Mouse (Mus musculus) erythroblast, adult 5-6 weeks (primary cell): ENCODE results near the gene Olfr1175-ps. TPM values are rescaled to one million over a fixed set of nuclear protein-coding genes. Genes with fewer than 3 reads are reported as not detected.

ENCODE experiments used
- ATAC-seq: replicated peaks from 2 replicates; pipeline ENCODE4 v1.8.0; 2016; ENCODE audit warnings: moderate number of reproducible peaks, mild to moderate bottlenecking, moderate TSS enrichment, inconsistent platforms; ENCODE audit not compliant: poor library complexity, low FRiP score, severe bottlenecking
- total RNA-seq, 2 experiments: library from RNA; stranded (forward) in 1 of 2; stranded (reverse) in 1 of 2; fragments of 150-400 nt in 1 of 2; fragments of 200-764, 138-1000 nt in 1 of 2; gene quantifications; 2 replicates each; pipeline versions ENCODE4 v1.2.3 to v1.2.4; 2015 to 2017; ENCODE audit warnings: low replicate concordance in 2 of 2

Olfr1175-ps gene
- not detected in 2 replicates for total RNA-seq (2015; ENCODE audit: low replicate concordance)
- not detected in 2 replicates for total RNA-seq (2017; ENCODE audit: low replicate concordance)

GRCm38 (mm10) chr2:88327115-88327514, at the start of gene Olfr1175-ps:
Olfr1175-ps (minus strand) TSS chr2:88327215.
- ATAC-seq: no peak

- no peak for ATAC-seq
These were observed 29.3 kb upstream of the Olfr1175-ps start for GRCm38 (mm10) chr2:88356304-88356703.

GRCm38 (mm10) chr2:88346392-88346791, 19.4 kb upstream of the Olfr1175-ps start, which contains the start of gene Olfr1177-ps:
Olfr1177-ps (minus strand) TSS chr2:88346492.
- no peak for ATAC-seq

GRCm38 (mm10) chr2:88336421-88336820, 9.4 kb upstream of the Olfr1175-ps start, which contains the start of gene Olfr1176:
Olfr1176 (plus strand) TSS chr2:88336721.
- no peak for ATAC-seq

GRCm38 (mm10) chr2:88315035-88315434, 12.0 kb downstream of the Olfr1175-ps start, which contains the start of gene Olfr1174-ps:
Olfr1174-ps (minus strand) TSS chr2:88315135.
- no peak for ATAC-seq

- no peak for ATAC-seq
These were observed 47.2 kb downstream of the Olfr1175-ps start, which contains the start of gene Olfr1173 for GRCm38 (mm10) chr2:88279775-88280174. Olfr1173 (minus strand) TSS chr2:88279875.

Other genes with a start within 250 kb of the Olfr1175-ps start
- gene Olfr1164, start 233.2 kb downstream of the Olfr1175-ps start, total RNA-seq (2015; ENCODE audit: low replicate concordance): not detected in 2 replicates
- not detected in 2 replicates for gene Olfr1164, start 233.2 kb downstream of the Olfr1175-ps start, total RNA-seq (2017; ENCODE audit: low replicate concordance)
- gene Olfr1166, start 198.9 kb downstream of the Olfr1175-ps start, total RNA-seq (2015; ENCODE audit: low replicate concordance): not detected in 2 replicates
- gene Olfr1166, start 198.9 kb downstream of the Olfr1175-ps start, total RNA-seq (2017; ENCODE audit: low replicate concordance): not detected in 2 replicates
- gene Olfr1167, start 172.0 kb downstream of the Olfr1175-ps start, total RNA-seq (2015; ENCODE audit: low replicate concordance): not detected in 2 replicates
- not detected in 2 replicates for gene Olfr1167, start 172.0 kb downstream of the Olfr1175-ps start, total RNA-seq (2017; ENCODE audit: low replicate concordance)
- gene Olfr1168, start 145.3 kb downstream of the Olfr1175-ps start, total RNA-seq (2015; ENCODE audit: low replicate concordance): not detected in 2 replicates
- gene Olfr1168, start 145.3 kb downstream of the Olfr1175-ps start, total RNA-seq (2017; ENCODE audit: low replicate concordance): not detected in 2 replicates
- not detected in 2 replicates for gene Olfr1170, start 98.9 kb downstream of the Olfr1175-ps start, total RNA-seq (2015; ENCODE audit: low replicate concordance)
- gene Olfr1170, start 98.9 kb downstream of the Olfr1175-ps start, total RNA-seq (2017; ENCODE audit: low replicate concordance): not detected in 2 replicates
- gene Olfr1173, start 47.3 kb downstream of the Olfr1175-ps start, total RNA-seq (2015; ENCODE audit: low replicate concordance): not detected in 2 replicates
- not detected in 2 replicates for gene Olfr1173, start 47.3 kb downstream of the Olfr1175-ps start, total RNA-seq (2017; ENCODE audit: low replicate concordance)
- gene Olfr1174-ps, start 12.1 kb downstream of the Olfr1175-ps start, total RNA-seq (2015; ENCODE audit: low replicate concordance): 0.96 TPM in 1 of 2 replicates, not detected in the other
- gene Olfr1174-ps, start 12.1 kb downstream of the Olfr1175-ps start, total RNA-seq (2017; ENCODE audit: low replicate concordance): not detected in 2 replicates
- gene Olfr1176, start 9.5 kb upstream of the Olfr1175-ps start, total RNA-seq (2015; ENCODE audit: low replicate concordance): not detected in 2 replicates
- gene Olfr1176, start 9.5 kb upstream of the Olfr1175-ps start, total RNA-seq (2017; ENCODE audit: low replicate concordance): not detected in 2 replicates
- not detected in 2 replicates for gene Olfr1177-ps, start 19.3 kb upstream of the Olfr1175-ps start, total RNA-seq (2015; ENCODE audit: low replicate concordance)
- 1.5 TPM in 1 of 2 replicates, not detected in the other for gene Olfr1177-ps, start 19.3 kb upstream of the Olfr1175-ps start, total RNA-seq (2017; ENCODE audit: low replicate concordance)
- gene Olfr1178, start 59.8 kb upstream of the Olfr1175-ps start, total RNA-seq (2015; ENCODE audit: low replicate concordance): not detected in 2 replicates
- 0.09 and 0.84 TPM in 2 replicates for gene Olfr1178, start 59.8 kb upstream of the Olfr1175-ps start, total RNA-seq (2017; ENCODE audit: low replicate concordance)
- gene Olfr1179, start 79.2 kb upstream of the Olfr1175-ps start, total RNA-seq (2015; ENCODE audit: low replicate concordance): not detected in 2 replicates
- not detected in 2 replicates for gene Olfr1179, start 79.2 kb upstream of the Olfr1175-ps start, total RNA-seq (2017; ENCODE audit: low replicate concordance)
- not detected in 2 replicates for gene Olfr1180, start 91.9 kb upstream of the Olfr1175-ps start, total RNA-seq (2015; ENCODE audit: low replicate concordance)
- gene Olfr1180, start 91.9 kb upstream of the Olfr1175-ps start, total RNA-seq (2017; ENCODE audit: low replicate concordance): not detected in 2 replicates
- gene Olfr1181, start 99.0 kb upstream of the Olfr1175-ps start, total RNA-seq (2015; ENCODE audit: low replicate concordance): not detected in 2 replicates
- gene Olfr1181, start 99.0 kb upstream of the Olfr1175-ps start, total RNA-seq (2017; ENCODE audit: low replicate concordance): not detected in 2 replicates
- 0.63 TPM in 1 of 2 replicates, not detected in the other for gene Gm13757, start 121.9 kb upstream of the Olfr1175-ps start, total RNA-seq (2015; ENCODE audit: low replicate concordance)
- not detected in 2 replicates for gene Gm13757, start 121.9 kb upstream of the Olfr1175-ps start, total RNA-seq (2017; ENCODE audit: low replicate concordance)
- not detected in 2 replicates for gene Olfr1183, start 127.7 kb upstream of the Olfr1175-ps start, total RNA-seq (2015; ENCODE audit: low replicate concordance)
- gene Olfr1183, start 127.7 kb upstream of the Olfr1175-ps start, total RNA-seq (2017; ENCODE audit: low replicate concordance): not detected in 2 replicates
- gene Olfr1184, start 156.4 kb upstream of the Olfr1175-ps start, total RNA-seq (2015; ENCODE audit: low replicate concordance): not detected in 2 replicates
- not detected in 2 replicates for gene Olfr1184, start 156.4 kb upstream of the Olfr1175-ps start, total RNA-seq (2017; ENCODE audit: low replicate concordance)
- gene Olfr1185-ps1, start 166.1 kb upstream of the Olfr1175-ps start, total RNA-seq (2015; ENCODE audit: low replicate concordance): not detected in 2 replicates
- gene Olfr1185-ps1, start 166.1 kb upstream of the Olfr1175-ps start, total RNA-seq (2017; ENCODE audit: low replicate concordance): not detected in 2 replicates
- not detected in 2 replicates for gene Olfr1186, start 191.3 kb upstream of the Olfr1175-ps start, total RNA-seq (2015; ENCODE audit: low replicate concordance)
- not detected in 2 replicates for gene Olfr1186, start 191.3 kb upstream of the Olfr1175-ps start, total RNA-seq (2017; ENCODE audit: low replicate concordance)
- not detected in 2 replicates for gene Olfr1188, start 229.7 kb upstream of the Olfr1175-ps start, total RNA-seq (2015; ENCODE audit: low replicate concordance)
- not detected in 2 replicates for gene Olfr1188, start 229.7 kb upstream of the Olfr1175-ps start, total RNA-seq (2017; ENCODE audit: low replicate concordance)